Mouse (Mus musculus): ENCODE measurements around the gene Inka1. TPM values are rescaled to one million over a fixed set of nuclear protein-coding genes. Genes with fewer than 3 reads are reported as not detected.

Gene Inka1
- polyA plus RNA-seq, 1 experiment: 23.1 TPM

DNA sequence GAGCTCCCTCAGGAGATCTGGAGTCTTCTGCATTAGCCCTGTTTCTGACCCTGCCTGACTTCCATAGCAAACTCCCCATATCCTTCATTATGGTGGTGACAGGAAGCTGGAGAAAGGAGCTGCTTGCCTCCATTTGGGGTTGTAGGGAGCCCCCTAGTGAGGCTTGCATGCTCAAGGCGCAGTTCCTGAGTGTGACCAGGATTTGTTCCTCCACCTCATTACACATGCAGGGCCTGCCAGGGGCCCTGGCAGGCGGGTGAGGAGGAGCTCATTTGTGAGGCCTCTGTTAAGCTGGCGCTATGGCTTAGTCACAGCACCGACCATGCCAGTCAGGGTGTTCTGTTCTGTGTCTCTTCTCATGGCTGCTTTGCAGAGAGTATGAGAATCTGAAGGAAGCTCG, 23.8 kb downstream of the Inka1 start:
- H3K4me1 ChIP-seq (ENCODE audit: control insufficient read depth, insufficient read depth, low read length): no peaks in the 10 kb centered on the region
- DNase-seq: no peak
- TF ChIP-seq POLR2A (IDR thresholded peaks at IDR 0.05; ENCODE audit: borderline replicate concordance, extremely low read depth, low read depth, low read length) (no peak), CTCF (IDR thresholded peaks at IDR 0.05; ENCODE audit: insufficient read depth, low read length) (peak; percentile 13; the same call in 1 of the 2 replicates)
- H3K4me3 ChIP-seq (replicated peaks; ENCODE audit: extremely low read depth, low read depth, low read length): no peak overlapping the region
- 68% methylated on average over 5 of the region's 5 CpGs for WGBS

DNA sequence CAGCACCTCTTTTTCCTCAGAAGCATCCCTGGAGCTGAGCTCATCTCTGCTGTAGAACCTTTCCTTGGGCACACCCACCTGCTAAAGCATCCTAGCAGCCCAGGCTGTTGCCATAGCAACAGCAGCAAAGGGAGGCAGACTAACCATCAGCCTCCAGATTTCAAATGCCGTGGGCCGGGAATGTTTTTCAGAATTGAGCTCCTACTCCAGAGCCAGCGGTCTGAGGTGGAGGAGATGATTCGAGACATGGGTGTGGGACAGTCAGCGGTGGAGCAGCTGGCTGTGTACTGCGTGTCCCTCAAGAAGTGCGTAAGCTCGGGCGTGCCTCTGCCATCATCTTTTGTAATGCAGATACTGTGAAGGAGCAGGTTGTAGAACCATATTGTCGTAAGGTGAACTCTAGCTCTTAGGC, 24.3 kb downstream of the Inka1 start:
- H3K4me1 ChIP-seq (ENCODE audit: control insufficient read depth, insufficient read depth, low read length): no peaks in the 10 kb centered on the region
- DNase-seq: no peak
- WGBS: 87% methylated on average over 10 of the region's 10 CpGs
- TF ChIP-seq CTCF (IDR thresholded peaks at IDR 0.05; ENCODE audit: insufficient read depth, low read length) (no peak), POLR2A (IDR thresholded peaks at IDR 0.05; ENCODE audit: borderline replicate concordance, extremely low read depth, low read depth, low read length) (no peak)
- no peak overlapping the region for H3K4me3 ChIP-seq (replicated peaks; ENCODE audit: extremely low read depth, low read depth, low read length)

DNA sequence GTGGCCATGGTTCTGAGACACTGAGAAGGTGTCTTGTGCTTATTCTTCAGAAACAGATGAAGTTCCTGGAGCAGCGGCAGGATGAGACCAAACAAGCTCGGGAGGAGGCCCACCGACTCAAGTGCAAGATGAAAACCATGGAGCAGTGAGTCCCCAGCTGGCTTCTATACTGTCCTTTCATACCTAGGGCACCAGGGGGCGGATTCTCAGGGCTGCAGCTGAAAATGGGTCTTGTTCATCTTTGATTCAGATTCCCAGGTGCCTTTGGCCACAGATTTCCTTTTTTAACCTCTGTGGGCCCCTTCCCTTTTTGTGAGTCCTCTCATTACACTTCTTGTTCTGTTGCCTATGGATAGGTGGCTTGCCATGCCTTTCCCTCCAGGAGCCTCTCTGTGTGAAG, 24.8 kb downstream of the Inka1 start:
- Histone ChIP-seq H3K4me1 (ENCODE audit: control insufficient read depth, insufficient read depth, low read length) (no peaks in the 10 kb centered on the region), H3K4me3 (replicated peaks; ENCODE audit: extremely low read depth, low read depth, low read length) (no peak overlapping the region)
- no peak for TF ChIP-seq CTCF (IDR thresholded peaks at IDR 0.05; ENCODE audit: insufficient read depth, low read length)
- TF ChIP-seq POLR2A (IDR thresholded peaks at IDR 0.05; ENCODE audit: borderline replicate concordance, extremely low read depth, low read depth, low read length): no peak
- WGBS: 69% methylated on average over 4 of the region's 4 CpGs
- DNase-seq: no peak

GRCm38 (mm10) chr9:107959896-107960295, 25.8 kb downstream of the Inka1 start:
- no peak for DNase-seq
- no peak for TF ChIP-seq CTCF (IDR thresholded peaks at IDR 0.05; ENCODE audit: insufficient read depth, low read length)
- Histone ChIP-seq H3K4me1 (ENCODE audit: control insufficient read depth, insufficient read depth, low read length) (no peaks in the 10 kb centered on the region), H3K4me3 (replicated peaks; ENCODE audit: extremely low read depth, low read depth, low read length) (no peak overlapping the region)
- whole genome bisulfite sequencing: 67% methylated on average over 6 of the region's 6 CpGs

DNA sequence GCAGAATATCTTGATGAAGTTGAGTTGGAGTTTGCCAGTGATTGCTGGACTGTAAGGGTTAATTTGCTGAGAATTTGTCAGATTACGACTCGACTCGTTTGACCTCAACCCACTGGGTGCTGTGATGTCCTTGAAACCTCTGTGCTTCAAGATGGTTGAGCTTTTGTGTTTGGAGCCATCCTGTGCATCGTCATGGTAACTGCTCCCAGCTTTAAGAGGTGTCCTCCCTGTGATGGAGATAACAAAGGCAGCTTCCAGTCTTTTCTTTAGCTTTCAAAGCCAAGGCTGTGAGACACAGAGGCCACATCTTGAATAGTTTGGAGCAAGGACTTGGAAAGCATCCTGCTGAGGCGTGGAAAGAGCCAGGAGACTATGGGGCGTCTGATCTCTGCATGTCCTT, 28.5 kb downstream of the Inka1 start:
- DNase-seq: no peak
- 69% methylated on average over 6 of the region's 6 CpGs for WGBS
- no peak for TF ChIP-seq CTCF (IDR thresholded peaks at IDR 0.05; ENCODE audit: insufficient read depth, low read length)
- Histone ChIP-seq H3K4me1 (ENCODE audit: control insufficient read depth, insufficient read depth, low read length) (no peaks in the 10 kb centered on the region), H3K4me3 (replicated peaks; ENCODE audit: extremely low read depth, low read depth, low read length) (no peak overlapping the region)

- no peak for TF ChIP-seq CTCF (IDR thresholded peaks at IDR 0.05; ENCODE audit: insufficient read depth, low read length)
- 73% methylated on average over 6 of the region's 6 CpGs for WGBS
- H3K4me1 ChIP-seq (ENCODE audit: control insufficient read depth, insufficient read depth, low read length): no peaks in the 10 kb centered on the region
- H3K4me3 ChIP-seq (replicated peaks; ENCODE audit: extremely low read depth, low read depth, low read length): no peak overlapping the region
- DNase-seq: no peak
Observed at GRCm38 (mm10) chr9:107955613-107956289, 29.9 kb downstream of the Inka1 start.

DNA sequence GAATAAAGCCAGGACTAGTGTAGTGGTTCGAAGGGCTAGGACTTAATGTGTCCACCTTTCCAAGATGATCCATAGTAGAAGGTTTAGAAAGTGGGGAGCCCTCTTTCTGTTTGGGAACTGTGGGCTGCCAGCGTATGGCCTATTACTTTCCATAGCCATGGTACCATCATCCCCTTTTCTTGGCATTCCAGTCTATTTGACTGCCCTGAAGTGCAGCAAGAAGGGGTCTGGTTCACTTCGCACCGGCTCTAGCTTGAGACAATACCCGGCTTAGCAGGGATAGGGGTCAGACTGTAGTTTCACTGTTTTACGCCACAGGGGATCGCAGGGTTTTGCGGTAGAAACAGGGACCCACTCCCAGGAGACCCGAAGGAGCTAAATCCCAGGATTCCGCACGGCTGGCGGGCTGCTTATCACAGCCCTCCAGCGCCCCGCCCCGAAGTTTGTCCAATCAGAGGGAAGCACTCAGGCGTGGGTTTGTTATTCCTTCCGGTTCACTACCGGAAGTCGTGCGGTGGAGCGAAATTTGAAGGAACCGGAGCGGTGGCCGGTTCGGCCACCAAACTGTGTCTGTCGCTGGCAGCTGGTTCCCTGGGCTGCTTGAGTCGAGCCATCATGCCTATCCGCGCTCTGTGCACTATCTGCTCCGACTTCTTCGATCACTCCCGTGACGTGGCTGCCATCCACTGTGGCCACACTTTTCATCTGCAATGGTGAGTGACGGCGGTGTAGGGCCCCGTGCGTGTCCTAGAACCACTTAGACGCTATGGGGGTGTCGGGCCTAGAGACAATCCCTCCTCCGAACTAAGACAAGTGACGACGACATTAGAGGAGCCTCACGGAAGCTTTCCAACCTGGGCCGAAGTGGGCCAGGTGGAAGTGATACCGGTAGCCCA, 35.0 kb downstream of the Inka1 start:
- TF ChIP-seq CTCF (IDR thresholded peaks at IDR 0.05; ENCODE audit: insufficient read depth, low read length) (no peak), POLR2A (IDR thresholded peaks at IDR 0.05; ENCODE audit: borderline replicate concordance, extremely low read depth, low read depth, low read length) (peak; percentile 72; the same call in 1 of the 2 replicates)
- WGBS: 10% methylated on average over 45 of the region's 45 CpGs
- peak overlapping the region; percentile 75 for H3K4me3 ChIP-seq (replicated peaks; ENCODE audit: extremely low read depth, low read depth, low read length)
- no peaks in the 10 kb centered on the region for H3K4me1 ChIP-seq (ENCODE audit: control insufficient read depth, insufficient read depth, low read length)
- DNase-seq: peak; percentile 90

DNA sequence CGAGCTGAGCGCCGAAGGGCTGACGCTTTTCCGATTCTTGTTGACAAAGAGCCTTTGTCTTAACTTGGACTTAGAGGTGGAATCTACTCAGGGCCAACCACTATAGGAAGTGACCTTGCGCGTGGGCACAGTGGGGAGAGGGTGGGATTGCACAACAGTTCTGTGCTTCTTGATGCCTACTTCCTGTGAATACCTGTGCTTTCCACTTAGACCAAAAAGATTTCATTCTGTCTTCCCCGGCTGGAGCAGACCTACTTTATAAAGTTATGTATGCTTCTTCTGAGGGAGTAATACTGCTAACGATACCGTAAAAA, 35.8 kb downstream of the Inka1 start, which contains the start of gene Traip:
Gene Traip (plus strand): TSS at position 215 of the 314 bp plus-strand sequence.
- Histone ChIP-seq H3K4me3 (replicated peaks; ENCODE audit: extremely low read depth, low read depth, low read length) (peak within 1 kb of the TSS; percentile 75), H3K4me1 (ENCODE audit: control insufficient read depth, insufficient read depth, low read length) (no peaks in the 10 kb centered on the region)
- DNase-seq: no peak
- WGBS: 84% methylated on average over 10 of the region's 10 CpGs
- TF ChIP-seq CTCF (IDR thresholded peaks at IDR 0.05; ENCODE audit: insufficient read depth, low read length) (no peak), POLR2A (IDR thresholded peaks at IDR 0.05; ENCODE audit: borderline replicate concordance, extremely low read depth, low read depth, low read length) (no peak)

DNA sequence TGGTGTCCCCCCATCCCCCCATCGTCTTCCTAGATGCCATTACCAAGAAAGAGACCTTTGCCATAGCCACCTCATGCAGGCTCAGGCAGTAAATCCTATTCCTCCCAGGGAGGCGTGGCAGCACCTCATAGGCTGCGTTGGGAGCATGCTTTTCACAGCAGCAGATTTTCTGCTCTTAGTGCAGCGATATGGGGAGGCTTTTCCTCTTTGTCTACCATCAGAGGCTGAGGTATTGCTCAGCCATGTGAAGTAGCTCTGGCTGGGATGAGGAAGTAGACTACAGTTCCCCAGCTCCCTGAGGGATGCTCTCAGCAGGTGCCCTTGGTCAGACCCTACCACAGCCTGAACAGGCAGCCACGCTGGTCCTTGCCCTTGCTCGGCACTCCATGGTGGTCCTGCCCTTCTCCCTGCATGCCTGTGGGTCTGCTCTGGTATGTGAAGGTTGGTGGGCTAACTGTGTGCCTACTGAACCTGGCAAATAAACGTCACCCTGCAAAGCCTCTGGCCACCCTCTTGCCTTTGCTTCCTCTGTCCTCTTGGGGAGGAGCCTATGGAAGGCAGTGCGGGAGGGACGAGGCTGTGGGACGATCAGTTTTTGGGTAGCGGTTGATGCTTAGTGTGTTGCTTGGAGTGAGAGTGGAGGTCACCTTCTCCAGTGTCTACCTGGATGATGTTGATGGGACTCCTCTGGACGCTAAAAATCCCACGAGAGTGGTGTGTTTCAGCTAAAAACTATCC, 36.3 kb downstream of the Inka1 start:
- H3K4me3 ChIP-seq (replicated peaks; ENCODE audit: extremely low read depth, low read depth, low read length): no peak overlapping the region
- TF ChIP-seq POLR2A (IDR thresholded peaks at IDR 0.05; ENCODE audit: borderline replicate concordance, extremely low read depth, low read depth, low read length) (no peak), CTCF (IDR thresholded peaks at IDR 0.05; ENCODE audit: insufficient read depth, low read length) (no peak)
- WGBS: 74% methylated on average over 13 of the region's 13 CpGs

More for the DNA sequence above, 36.3 kb downstream of the Inka1 start:
- H3K4me1 ChIP-seq (ENCODE audit: control insufficient read depth, insufficient read depth, low read length): no peaks in the 10 kb centered on the region
- no peak for DNase-seq
